Mouse (Mus musculus): ENCODE measurements around the gene Trat1. TPM values are rescaled to one million over a fixed set of nuclear protein-coding genes. Genes with fewer than 3 reads are reported as not detected.

Gene Trat1
- polyA plus RNA-seq, 1 experiment from 2014 or later: not detected

Other genes starting within 250 kb of the Trat1 start
- gene Retnlb, start 44.8 kb upstream of the Trat1 start, polyA plus RNA-seq (2014; fragmentation: Nextera tagmentation; extraction: Ambion mirVana): not detected in 2 replicates
- gene Retnla, start 70.5 kb upstream of the Trat1 start, polyA plus RNA-seq (2014; fragmentation: Nextera tagmentation; extraction: Ambion mirVana): not detected in 2 replicates
- gene Retnlg, start 100.6 kb upstream of the Trat1 start, polyA plus RNA-seq (2014; fragmentation: Nextera tagmentation; extraction: Ambion mirVana): 0.39 TPM in 1 of 2 replicates, not detected in the other
- gene Dzip3, start 222.1 kb upstream of the Trat1 start, polyA plus RNA-seq (2014; fragmentation: Nextera tagmentation; extraction: Ambion mirVana): 69.3 and 80.9 TPM in 2 replicates
- gene Cip2a, start 222.2 kb upstream of the Trat1 start, polyA plus RNA-seq (2014; fragmentation: Nextera tagmentation; extraction: Ambion mirVana): 6.7 and 10.9 TPM in 2 replicates

Data from midbrain, embryonic 14.5 days (tissue).